Comparison of ENCODE assay signal across 29 mouse cellular contexts in genomic region chr7:106985236-106985635, GRCm38 (mm10). TPM values are rescaled to one million over a fixed set of nuclear protein-coding genes. Genes with fewer than 3 reads are reported as not detected.
DNase-seq lines count a peak whose midpoint lies in the region; ATAC-seq and TF ChIP-seq lines count a peak whose summit lies in the region.
"Had no signal": no experiment of that assay in that cellular context is flagged by ENCODE, and none has a peak within 500 bp of the region (broad histone marks: within the 10 kb centered on the region; RNA-seq: fewer than 3 reads in every experiment).

No protein-coding gene starts in this region.

- H3K9me3 ChIP-seq in ES-Bruce4 (replicated peaks; ENCODE audit: control insufficient read depth, insufficient read depth, low read length, poor library complexity, severe bottlenecking) (no peaks in the 10 kb centered on the region), MEL (replicated peaks; ENCODE audit: insufficient read depth, low read length) (no peaks in the 10 kb centered on the region)
- H3K9me3 ChIP-seq in intestine, embryonic 16.5 days (ENCODE audit: control insufficient read depth, low read length) = no peaks in the 10 kb centered on the region
- H3K9me3 ChIP-seq: embryonic facial prominence, embryonic 13.5 days; forebrain, embryonic 13.5 days; hindbrain, embryonic 15.5 days had no signal

- no peaks in the 10 kb centered on the region for H3K79me2 ChIP-seq in MEL (ENCODE audit: control insufficient read depth, insufficient read depth, low read length, poor library complexity)

- no peak for TF ChIP-seq RAD21 in MEL (IDR thresholded peaks at IDR 0.05; ENCODE audit: low read depth, low read length)

- H3K4me2 ChIP-seq in intestine, embryonic 16.5 days (ENCODE audit: low read depth, low read length) = no peak overlapping the region
- H3K4me2 ChIP-seq: embryonic facial prominence, embryonic 13.5 days; forebrain, embryonic 13.5 days; heart, embryonic 13.5 days; hindbrain, embryonic 15.5 days had no signal

- peak overlapping the region; percentile 58; the same call in 1 of the 2 replicates for H3K9ac ChIP-seq in ES-Bruce4 (ENCODE audit: low read depth, poor library complexity, severe bottlenecking)
- H3K9ac ChIP-seq in MEL (ENCODE audit: control insufficient read depth, low read depth, low read length, poor library complexity, severe bottlenecking) = 0 out of 2 replicates have a peak overlapping the region, but pooled peaks have one; percentile 37
- H3K9ac ChIP-seq in intestine, embryonic 16.5 days (ENCODE audit: low read depth, low read length) = no peak overlapping the region
- H3K9ac ChIP-seq: embryonic facial prominence, embryonic 13.5 days; forebrain, embryonic 13.5 days; forebrain, postnatal 0 days; heart, embryonic 13.5 days; hindbrain, embryonic 15.5 days had no signal

- H3K4me1 ChIP-seq in ES-Bruce4 (ENCODE audit: control insufficient read depth, insufficient read depth, low read length) (no peaks in the 10 kb centered on the region), MEL (ENCODE audit: control insufficient read depth in 1 of 2, insufficient read depth in 2 of 2, low read length in 2 of 2) (no peaks in the 10 kb centered on the region)
- no peaks in the 10 kb centered on the region for H3K4me1 ChIP-seq in bone marrow macrophage, adult 2 months (ENCODE audit: control insufficient read depth, insufficient read depth, low read length)
- no peaks in the 10 kb centered on the region for H3K4me1 ChIP-seq in intestine, embryonic 16.5 days (ENCODE audit: control insufficient read depth, insufficient read depth, low read length)
- H3K4me1 ChIP-seq: embryonic facial prominence, embryonic 13.5 days; forebrain, embryonic 13.5 days; heart, embryonic 13.5 days; hindbrain, embryonic 15.5 days had no signal

- H3K36me3 ChIP-seq in ES-Bruce4 (ENCODE audit: control insufficient read depth, insufficient read depth, low read length, poor library complexity, severe bottlenecking) = no peaks in the 10 kb centered on the region
- no peaks in the 10 kb centered on the region for H3K36me3 ChIP-seq in MEL (ENCODE audit: control insufficient read depth in 1 of 2, insufficient read depth in 2 of 2, low read length in 2 of 2)
- H3K36me3 ChIP-seq in intestine, embryonic 16.5 days (ENCODE audit: control insufficient read depth, insufficient read depth, low read length) = no peaks in the 10 kb centered on the region
- H3K36me3 ChIP-seq: embryonic facial prominence, embryonic 13.5 days; heart, embryonic 13.5 days; hindbrain, embryonic 15.5 days had no signal

- 78% methylated on average over 3 of the region's 3 CpGs for WGBS in intestine, embryonic 16.5 days

- TF ChIP-seq CTCF in ES-Bruce4 (IDR thresholded peaks at IDR 0.05; ENCODE audit: low read depth, low read length) (no peak), MEL (IDR thresholded peaks at IDR 0.05 in 2 of 3, conservative IDR thresholded peaks at IDR 0.05 in 1 of 3; ENCODE audit: control insufficient read depth in 1 of 3, insufficient read depth in 1 of 3, low read depth in 2 of 3, low read length in 3 of 3, poor library complexity in 1 of 3, severe bottlenecking in 1 of 3) (no peak)
- TF ChIP-seq CTCF in bone marrow macrophage, adult 2 months (IDR thresholded peaks at IDR 0.05; ENCODE audit: low read depth, low read length) = no peak

- H3K27ac ChIP-seq in ES-Bruce4 (ENCODE audit: insufficient read depth, low read length) (no peak overlapping the region), MEL (ENCODE audit: control insufficient read depth, low read depth, low read length) (no peak overlapping the region)
- no peak overlapping the region for H3K27ac ChIP-seq in bone marrow macrophage, adult 2 months (ENCODE audit: insufficient read depth, low read depth, low read length)
- no peak overlapping the region for H3K27ac ChIP-seq in intestine, embryonic 16.5 days (ENCODE audit: low read length)
- H3K27ac ChIP-seq: embryonic facial prominence, embryonic 13.5 days; forebrain, embryonic 13.5 days; gastrocnemius, adult 2 months; heart, embryonic 13.5 days; hindbrain, embryonic 15.5 days had no signal

- peak; percentile 4 for DNase-seq in embryo, embryonic 10 days (ENCODE audit: low spot score)
- DNase-seq in embryo, embryonic 10.5 days (ENCODE audit: low spot score) = no peak
- DNase-seq in MEL (ENCODE audit: low read depth, low spot score) = peak; percentile 7
- DNase-seq in urinary bladder, postnatal 25 days (ENCODE audit: low spot score) = no peak
- no peak for DNase-seq in right cerebral cortex, postnatal 14 days
- DNase-seq: adrenal gland, postnatal 10 days; B cell, adult 2 months; cerebellum, adult 11-12 months; cerebellum, adult 9-11 months; cerebellum, postnatal 36 days; forebrain, postnatal 0 days; gastrocnemius, adult 2 months; gastrocnemius, postnatal 25 days; heart, adult 11 months; heart, postnatal 36 days; kidney, adult 11 months; kidney, adult 9 months had no signal

- ATAC-seq in intestine, embryonic 16.5 days = no peak
- ATAC-seq: CD4-positive, CD25-positive, alpha-beta regulatory T cell, adult 4 months; forebrain, embryonic 13.5 days; forebrain, postnatal 0 days; inflammation-experienced regulatory T-cells, adult 6 months had no signal

- TF ChIP-seq POLR2A in ES-Bruce4 (IDR thresholded peaks at IDR 0.05; ENCODE audit: insufficient read depth, low read length) (no peak), MEL (IDR thresholded peaks at IDR 0.05; ENCODE audit: control insufficient read depth in 1 of 2, insufficient read depth in 1 of 2, low read depth in 1 of 2, low read length in 2 of 2, poor library complexity in 1 of 2) (no peak)
- no peak for TF ChIP-seq POLR2A in bone marrow macrophage, adult 2 months (IDR thresholded peaks at IDR 0.05; ENCODE audit: borderline replicate concordance, low read depth, low read length)

- TF ChIP-seq EP300 in ES-Bruce4 (IDR thresholded peaks at IDR 0.05; ENCODE audit: insufficient read depth, low read depth, low read length) (no peak), MEL (IDR thresholded peaks at IDR 0.05; ENCODE audit: low read depth in 1 of 2, low read length in 2 of 2) (no peak)

- H3K4me3 ChIP-seq in ES-Bruce4 (ENCODE audit: low read depth, low read length) = peak overlapping the region; percentile 42
- no peak overlapping the region for H3K4me3 ChIP-seq in MEL (ENCODE audit: control insufficient read depth in 1 of 2, insufficient read depth in 1 of 2, low read depth in 2 of 2, low read length in 2 of 2)
- peak overlapping the region; percentile 5; the same call in 1 of the 2 replicates for H3K4me3 ChIP-seq in bone marrow macrophage, adult 2 months (ENCODE audit: insufficient read depth, low read length)
- H3K4me3 ChIP-seq in intestine, embryonic 16.5 days (ENCODE audit: low read length) = no peak overlapping the region
- H3K4me3 ChIP-seq: embryonic facial prominence, embryonic 13.5 days; forebrain, embryonic 13.5 days; gastrocnemius, adult 2 months; heart, embryonic 13.5 days; hindbrain, embryonic 15.5 days had no signal

- H3K27me3 ChIP-seq in ES-Bruce4 (ENCODE audit: control insufficient read depth, insufficient read depth, low read length, poor library complexity, severe bottlenecking) (no peaks in the 10 kb centered on the region), MEL (ENCODE audit: control insufficient read depth in 1 of 2, insufficient read depth in 2 of 2, low read length in 2 of 2) (no peaks in the 10 kb centered on the region)
- H3K27me3 ChIP-seq in intestine, embryonic 16.5 days (replicated peaks; ENCODE audit: control insufficient read depth, insufficient read depth, low read length) = no peaks in the 10 kb centered on the region
- H3K27me3 ChIP-seq: embryonic facial prominence, embryonic 13.5 days; forebrain, embryonic 13.5 days; heart, embryonic 13.5 days; hindbrain, embryonic 15.5 days had no signal

RNA-seq across cellular contexts. Expression of gene Olfr711, which starts 10.0 kb away (rescaled TPM):
- not detected in 2 replicates for polyA plus RNA-seq in ES-Bruce4 (2011; ENCODE audit: insufficient read depth, insufficient read length, low read depth, missing spikeins)
- not detected in 2 replicates for total RNA-seq in MEL (2012; rRNA removed)
- polyA plus RNA-seq in MEL (2012; ENCODE audit: insufficient read depth in 1 of 2, insufficient read length in 2 of 2, low read depth in 1 of 2, low replicate concordance in 2 of 2, missing spikeins in 1 of 2) = not detected
- polyA plus RNA-seq in bone marrow macrophage, adult 2 months (2012; ENCODE audit: insufficient read depth, insufficient read length, missing spikeins) = not detected in 2 replicates
- not detected in 2 replicates for polyA plus RNA-seq in intestine, embryonic 16.5 days (2015; fragmentation: Nextera tagmentation; extraction: Ambion mirVana)
- total RNA-seq: adrenal gland, postnatal 10 days; adrenal gland, postnatal 4 days; forebrain, postnatal 0 days; gastrocnemius, adult 2 months; gastrocnemius, postnatal 25 days; heart, postnatal 36 days had no signal
- polyA plus RNA-seq: embryonic facial prominence, embryonic 13.5 days; forebrain, embryonic 13.5 days; forebrain, postnatal 0 days; heart, embryonic 13.5 days; heart, postnatal 0 days; hindbrain, embryonic 11.5 days; hindbrain, embryonic 15.5 days; inflammation-experienced regulatory T-cells, adult 6 months had no signal

RNA-seq across cellular contexts. Expression of gene Olfr2, which starts 20.6 kb away (rescaled TPM):
- polyA plus RNA-seq in ES-Bruce4 (2011; ENCODE audit: insufficient read depth, insufficient read length, low read depth, missing spikeins) = 0.11 TPM in 1 of 2 replicates, not detected in the other
- not detected in 2 replicates for total RNA-seq in MEL (2012; rRNA removed)
- not detected for polyA plus RNA-seq in MEL (2012; ENCODE audit: insufficient read depth in 1 of 2, insufficient read length in 2 of 2, low read depth in 1 of 2, low replicate concordance in 2 of 2, missing spikeins in 1 of 2)
- polyA plus RNA-seq in bone marrow macrophage, adult 2 months (2012; ENCODE audit: insufficient read depth, insufficient read length, missing spikeins) = 0.13 TPM in 1 of 2 replicates, not detected in the other
- not detected in 2 replicates for polyA plus RNA-seq in intestine, embryonic 16.5 days (2015; fragmentation: Nextera tagmentation; extraction: Ambion mirVana)
- total RNA-seq: adrenal gland, postnatal 10 days; adrenal gland, postnatal 4 days; forebrain, postnatal 0 days; gastrocnemius, adult 2 months; gastrocnemius, postnatal 25 days; heart, postnatal 36 days had no signal
- polyA plus RNA-seq: embryonic facial prominence, embryonic 13.5 days; forebrain, embryonic 13.5 days; forebrain, postnatal 0 days; heart, embryonic 13.5 days; heart, postnatal 0 days; hindbrain, embryonic 11.5 days; hindbrain, embryonic 15.5 days; inflammation-experienced regulatory T-cells, adult 6 months had no signal

RNA-seq across cellular contexts. Expression of gene Olfr6, which starts 21.5 kb away (rescaled TPM):
- not detected in 2 replicates for polyA plus RNA-seq in ES-Bruce4 (2011; ENCODE audit: insufficient read depth, insufficient read length, low read depth, missing spikeins)
- total RNA-seq in MEL (2012; rRNA removed) = not detected in 2 replicates
- not detected for polyA plus RNA-seq in MEL (2012; ENCODE audit: insufficient read depth in 1 of 2, insufficient read length in 2 of 2, low read depth in 1 of 2, low replicate concordance in 2 of 2, missing spikeins in 1 of 2)
- polyA plus RNA-seq in bone marrow macrophage, adult 2 months (2012; ENCODE audit: insufficient read depth, insufficient read length, missing spikeins) = not detected in 2 replicates
- polyA plus RNA-seq in intestine, embryonic 16.5 days (2015; fragmentation: Nextera tagmentation; extraction: Ambion mirVana) = not detected in 2 replicates
- total RNA-seq: adrenal gland, postnatal 4 days; forebrain, postnatal 0 days; gastrocnemius, adult 2 months; gastrocnemius, postnatal 25 days; heart, postnatal 36 days had no signal
- polyA plus RNA-seq: CD4-positive, CD25-positive, alpha-beta regulatory T cell, adult 4 months; embryonic facial prominence, embryonic 13.5 days; forebrain, embryonic 13.5 days; forebrain, postnatal 0 days; heart, embryonic 13.5 days; heart, postnatal 0 days; hindbrain, embryonic 11.5 days; hindbrain, embryonic 15.5 days; inflammation-experienced regulatory T-cells, adult 6 months had no signal

RNA-seq across cellular contexts. Expression of gene Olfr710, which starts 37.1 kb away (rescaled TPM):
- polyA plus RNA-seq in ES-Bruce4 (2011; ENCODE audit: insufficient read depth, insufficient read length, low read depth, missing spikeins) (not detected in 2 replicates), MEL (2012; ENCODE audit: insufficient read depth in 1 of 2, insufficient read length in 2 of 2, low read depth in 1 of 2, low replicate concordance in 2 of 2, missing spikeins in 1 of 2) (not detected)
- not detected in 2 replicates for total RNA-seq in MEL (2012; rRNA removed)
- polyA plus RNA-seq in bone marrow macrophage, adult 2 months (2012; ENCODE audit: insufficient read depth, insufficient read length, missing spikeins) = not detected in 2 replicates
- not detected in 2 replicates for polyA plus RNA-seq in intestine, embryonic 16.5 days (2015; fragmentation: Nextera tagmentation; extraction: Ambion mirVana)
- total RNA-seq: adrenal gland, postnatal 10 days; adrenal gland, postnatal 4 days; forebrain, postnatal 0 days; gastrocnemius, adult 2 months; gastrocnemius, postnatal 25 days; heart, postnatal 36 days had no signal
- polyA plus RNA-seq: CD4-positive, CD25-positive, alpha-beta regulatory T cell, adult 4 months; embryonic facial prominence, embryonic 13.5 days; forebrain, embryonic 13.5 days; forebrain, postnatal 0 days; heart, embryonic 13.5 days; heart, postnatal 0 days; hindbrain, embryonic 11.5 days; hindbrain, embryonic 15.5 days; inflammation-experienced regulatory T-cells, adult 6 months had no signal

RNA-seq across cellular contexts. Expression of gene Olfr713, which starts 45.7 kb away (rescaled TPM):
- 0.09 TPM in 1 of 2 replicates, not detected in the other for polyA plus RNA-seq in ES-Bruce4 (2011; ENCODE audit: insufficient read depth, insufficient read length, low read depth, missing spikeins)
- total RNA-seq in MEL (2012; rRNA removed) = not detected in 2 replicates
- not detected for polyA plus RNA-seq in MEL (2012; ENCODE audit: insufficient read depth in 1 of 2, insufficient read length in 2 of 2, low read depth in 1 of 2, low replicate concordance in 2 of 2, missing spikeins in 1 of 2)
- not detected in 2 replicates for polyA plus RNA-seq in bone marrow macrophage, adult 2 months (2012; ENCODE audit: insufficient read depth, insufficient read length, missing spikeins)
- polyA plus RNA-seq in intestine, embryonic 16.5 days (2015; fragmentation: Nextera tagmentation; extraction: Ambion mirVana) = not detected in 2 replicates
- total RNA-seq: adrenal gland, postnatal 10 days; adrenal gland, postnatal 4 days; forebrain, postnatal 0 days; gastrocnemius, adult 2 months; gastrocnemius, postnatal 25 days; heart, postnatal 36 days had no signal
- polyA plus RNA-seq: CD4-positive, CD25-positive, alpha-beta regulatory T cell, adult 4 months; embryonic facial prominence, embryonic 13.5 days; forebrain, embryonic 13.5 days; forebrain, postnatal 0 days; heart, embryonic 13.5 days; heart, postnatal 0 days; hindbrain, embryonic 11.5 days; hindbrain, embryonic 15.5 days; inflammation-experienced regulatory T-cells, adult 6 months had no signal

Comparison
In these comparisons a context has a peak if more than half of its experiments do, and no peak if none do; other contexts are left out.
1. DNase-seq: peak in embryo, embryonic 10 days (single experiment) and MEL (single experiment); none in embryo, embryonic 10.5 days (single experiment), urinary bladder, postnatal 25 days (single experiment) and right cerebral cortex, postnatal 14 days (single experiment).
2. H3K4me3 ChIP-seq: peak in ES-Bruce4 (single experiment) and bone marrow macrophage, adult 2 months (single experiment); none in MEL (0 of 2) and intestine, embryonic 16.5 days (single experiment).